Mouse (Mus musculus): ENCODE measurements around the gene Tbc1d22b.

- TF ChIP-seq POLR2A (IDR thresholded peaks at IDR 0.05; ENCODE audit: low read depth, low read length) (no peak), CTCF (IDR thresholded peaks at IDR 0.05; ENCODE audit: borderline replicate concordance, insufficient read depth, low read length) (no peak)
Measured at GRCm38 (mm10) chr17:29632312-29632711, 82.7 kb downstream of the Tbc1d22b start.

All from embryonic fibroblast, embryonic 13.5 days (primary cell).